Mouse (Mus musculus) small intestine, adult 2 months (tissue): ENCODE data around the gene Klhl4.

Experiments used
- CTCF ChIP-seq: fragments of 200-500 bp; IDR thresholded peaks from 2 replicates; pipeline ENCODE4 v1.5.1; 2012; ENCODE audit warnings: low read depth, mild to moderate bottlenecking, control low read depth, inconsistent platforms, low read length, moderate library complexity, mixed read lengths; ENCODE audit not compliant: insufficient replicate concordance, insufficient read length; ENCODE audit errors: extremely low read depth
- POLR2A ChIP-seq: fragments of 200-500 bp; IDR thresholded peaks from 2 replicates; pipeline ENCODE4 v1.6.1; 2012; ENCODE audit warnings: low read depth, mild to moderate bottlenecking, control low read depth, inconsistent platforms, low read length, moderate library complexity

- TF ChIP-seq CTCF, result no peak
- TF ChIP-seq POLR2A, result no peak
These were observed at the start of gene Klhl4 for GRCm38 (mm10) chrX:114473782-114474731.
